In genomic region chr9:37432026-37432666, GRCm38 (mm10) we compare ENCODE assay signal across 8 mouse cellular contexts. TPM values are rescaled to one million over a fixed set of nuclear protein-coding genes. Genes with fewer than 3 reads are reported as not detected.
DNase-seq lines count a peak whose midpoint lies in the region; ATAC-seq and TF ChIP-seq lines count a peak whose summit lies in the region.

No protein-coding gene starts in this region.

- no peak for TF ChIP-seq POLR2A in brain, embryonic 14.5 days (IDR thresholded peaks at IDR 0.05; ENCODE audit: borderline replicate concordance, extremely low read depth, insufficient read depth, insufficient read length, poor library complexity, severe bottlenecking)

- peaks cover 17% of the 10 kb centered on the region for H3K4me1 ChIP-seq in heart, embryonic 16.5 days (ENCODE audit: control insufficient read depth, insufficient read depth, low read length)
- peaks cover 11% of the 10 kb centered on the region for H3K4me1 ChIP-seq in stomach, embryonic 15.5 days

- no peaks in the 10 kb centered on the region for H3K36me3 ChIP-seq in heart, embryonic 16.5 days (ENCODE audit: control insufficient read depth, insufficient read depth)
- no peaks in the 10 kb centered on the region for H3K36me3 ChIP-seq in stomach, embryonic 15.5 days

- no peak overlapping the region for H3K27ac ChIP-seq in heart, embryonic 16.5 days (ENCODE audit: low read length)
- H3K27ac ChIP-seq in stomach, embryonic 15.5 days, result no peak overlapping the region

- no peak for ATAC-seq in heart, embryonic 16.5 days (replicated peaks; ENCODE audit: extremely low read depth, insufficient read depth, low FRiP score)
- ATAC-seq in stomach, embryonic 15.5 days (ENCODE audit: insufficient read depth, low FRiP score, low read depth), result peak; percentile 41; the same call in 1 of the 2 replicates

- WGBS in heart, embryonic 16.5 days, result 2% methylated on average over 15 of the region's 17 CpGs
- WGBS in stomach, embryonic 15.5 days, result 3% methylated on average over 16 of the region's 17 CpGs

- peaks cover 77% of the 10 kb centered on the region for H3K27me3 ChIP-seq in heart, embryonic 16.5 days (ENCODE audit: control insufficient read depth, insufficient read depth, low read length)
- H3K27me3 ChIP-seq in stomach, embryonic 15.5 days (replicated peaks), result peaks cover 85% of the 10 kb centered on the region

- H3K9me3 ChIP-seq in heart, embryonic 16.5 days (replicated peaks; ENCODE audit: control insufficient read depth, low read length), result no peaks in the 10 kb centered on the region
- no peaks in the 10 kb centered on the region for H3K9me3 ChIP-seq in stomach, embryonic 15.5 days

- TF ChIP-seq CTCF in brain, embryonic 14.5 days (IDR thresholded peaks at IDR 0.05; ENCODE audit: borderline replicate concordance, extremely low read depth, insufficient read depth, insufficient read length), result peak; percentile 63

- DNase-seq in layer of hippocampus, adult 18-20 months (ENCODE audit: low spot score in 2 of 2), result peak; percentile 35 to 61
- no peak for DNase-seq in layer of hippocampus, adult 9-10 months (ENCODE audit: low spot score)
- DNase-seq in brain, embryonic 14.5 days (ENCODE audit: low read depth), result peak; percentile 73
- DNase-seq in kidney, postnatal 36 days, result peak; percentile 87 to 91
- peak; percentile 66 for DNase-seq in lung, postnatal 36 days
- DNase-seq in cerebellum, adult 9-11 months, result no peak

- H3K4me3 ChIP-seq in heart, embryonic 16.5 days (ENCODE audit: low read length), result peak overlapping the region; percentile 48
- H3K4me3 ChIP-seq in stomach, embryonic 15.5 days (replicated peaks), result 0 out of 2 replicates have a peak overlapping the region, but pooled peaks have one; percentile 24

- H3K4me2 ChIP-seq in heart, embryonic 16.5 days (ENCODE audit: low read depth, low read length), result peak overlapping the region; percentile 63; the same call in 1 of the 2 replicates
- peak overlapping the region; percentile 47; the same call in 1 of the 2 replicates for H3K4me2 ChIP-seq in stomach, embryonic 15.5 days

- no peak overlapping the region for H3K9ac ChIP-seq in heart, embryonic 16.5 days (ENCODE audit: low read length)
- no peak overlapping the region for H3K9ac ChIP-seq in stomach, embryonic 15.5 days

RNA-seq across cellular contexts. Expression of gene Robo3, which starts 0.9 kb away (rescaled TPM):
- total RNA-seq in layer of hippocampus, adult 18-20 months (2021), result 1 to 10 TPM; 7.2 to 8.9 TPM
- 33.5 and 41.6 TPM in 2 replicates for polyA plus RNA-seq in brain, embryonic 14.5 days (2012; rRNA removed)
- not detected in 2 replicates for polyA plus RNA-seq in heart, embryonic 16.5 days (2015; fragmentation: Nextera tagmentation; extraction: Ambion mirVana)
- 0.08 and 0.15 TPM in 2 replicates for polyA plus RNA-seq in stomach, embryonic 15.5 days (2015; fragmentation: Nextera tagmentation; extraction: Ambion mirVana)

RNA-seq across cellular contexts. Expression of gene Robo4, which starts 30.4 kb away (rescaled TPM):
- total RNA-seq in layer of hippocampus, adult 18-20 months (2021), result 1 to 10 TPM; 4.6 to 5.9 TPM
- 4.8 and 7.2 TPM in 2 replicates for polyA plus RNA-seq in brain, embryonic 14.5 days (2012; rRNA removed)
- polyA plus RNA-seq in heart, embryonic 16.5 days (2015; fragmentation: Nextera tagmentation; extraction: Ambion mirVana), result 9.2 and 11.2 TPM in 2 replicates
- polyA plus RNA-seq in stomach, embryonic 15.5 days (2015; fragmentation: Nextera tagmentation; extraction: Ambion mirVana), result 9.9 and 11.3 TPM in 2 replicates

RNA-seq across cellular contexts. Expression of gene Msantd2, which starts 57.0 kb away (rescaled TPM):
- 10 to 100 TPM; 22.9 to 23.1 TPM for total RNA-seq in layer of hippocampus, adult 18-20 months (2021)
- polyA plus RNA-seq in brain, embryonic 14.5 days (2012; rRNA removed), result 65.0 and 72.6 TPM in 2 replicates
- polyA plus RNA-seq in heart, embryonic 16.5 days (2015; fragmentation: Nextera tagmentation; extraction: Ambion mirVana), result 11.1 and 11.4 TPM in 2 replicates
- 24.8 and 25.0 TPM in 2 replicates for polyA plus RNA-seq in stomach, embryonic 15.5 days (2015; fragmentation: Nextera tagmentation; extraction: Ambion mirVana)

Comparison
In these comparisons a context has a peak if more than half of its experiments do, and no peak if none do; other contexts are left out.
1. DNase-seq: peak in layer of hippocampus, adult 18-20 months (2 of 2), brain, embryonic 14.5 days (single experiment), kidney, postnatal 36 days (2 of 2) and lung, postnatal 36 days (single experiment); none in layer of hippocampus, adult 9-10 months (single experiment) and cerebellum, adult 9-11 months (single experiment).
2. RNA of gene Robo3, which starts 0.9 kb away (polyA plus RNA-seq): 33.5 to 41.6 TPM in brain, embryonic 14.5 days; 0.08 to 0.15 TPM in stomach, embryonic 15.5 days and not detected in heart, embryonic 16.5 days; every median in the first group is over 10 times any median in the second.